Mouse (Mus musculus): ENCODE data around the gene Nat8l. TPM values are rescaled to one million over a fixed set of nuclear protein-coding genes. Genes with fewer than 3 reads are reported as not detected.

The Nat8l gene
- polyA plus RNA-seq, 1 experiment from 2014 or later, result 0.18 TPM

DNA sequence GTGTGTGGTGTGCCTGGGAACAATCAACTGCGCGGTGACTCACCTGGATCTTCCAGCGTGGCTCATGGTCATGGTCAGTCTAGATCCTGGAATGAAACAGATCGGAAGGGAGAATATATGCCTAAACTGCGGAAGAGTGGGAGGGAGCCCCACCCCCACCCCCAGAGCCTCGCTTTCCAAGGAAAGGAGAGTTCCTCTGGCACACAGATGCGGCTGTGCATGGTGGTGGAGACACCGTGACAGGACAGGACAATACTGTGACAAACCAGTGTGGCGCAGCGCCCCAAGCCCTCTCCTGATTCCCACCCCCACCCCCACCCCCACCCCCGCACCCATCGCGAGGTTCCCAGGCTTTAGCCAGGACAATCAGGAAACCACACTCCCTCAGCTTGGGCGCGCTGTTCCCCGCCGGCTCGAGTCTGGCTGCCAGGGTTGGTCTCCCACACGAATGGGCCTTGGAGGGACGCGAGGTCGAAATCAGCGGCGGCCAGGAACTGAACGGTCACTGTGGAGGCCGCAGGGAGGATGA is 13.0 kb upstream of the Nat8l start:
- Histone ChIP-seq H3K9me3 (ENCODE audit: control insufficient read depth, low read length) (no peaks in the 10 kb centered on the region), H3K27ac (ENCODE audit: low read depth, low read length) (0 out of 2 replicates have a peak overlapping the region, but pooled peaks have one; percentile 43), H3K27me3 (ENCODE audit: control insufficient read depth, insufficient read depth, low read length) (peaks cover 3% of the 10 kb centered on the region; the same call in 1 of the 2 replicates), H3K4me2 (replicated peaks; ENCODE audit: low read depth, low read length) (peak overlapping the region; percentile 94), H3K9ac (ENCODE audit: low read depth, low read length) (peak overlapping the region; percentile 74), H3K4me1 (ENCODE audit: control insufficient read depth, insufficient read depth, low read length) (0 out of 2 replicates have a peak, but pooled peaks cover 7% of the 10 kb centered on the region), H3K36me3 (ENCODE audit: control insufficient read depth, insufficient read depth, low read length) (no peaks in the 10 kb centered on the region), H3K4me3 (ENCODE audit: low read length) (peak overlapping the region; percentile 91)
- WGBS, result 3% methylated on average over 26 of the region's 26 CpGs
- ATAC-seq (ENCODE audit: low FRiP score, low TSS enrichment), result peak; percentile 37

DNA sequence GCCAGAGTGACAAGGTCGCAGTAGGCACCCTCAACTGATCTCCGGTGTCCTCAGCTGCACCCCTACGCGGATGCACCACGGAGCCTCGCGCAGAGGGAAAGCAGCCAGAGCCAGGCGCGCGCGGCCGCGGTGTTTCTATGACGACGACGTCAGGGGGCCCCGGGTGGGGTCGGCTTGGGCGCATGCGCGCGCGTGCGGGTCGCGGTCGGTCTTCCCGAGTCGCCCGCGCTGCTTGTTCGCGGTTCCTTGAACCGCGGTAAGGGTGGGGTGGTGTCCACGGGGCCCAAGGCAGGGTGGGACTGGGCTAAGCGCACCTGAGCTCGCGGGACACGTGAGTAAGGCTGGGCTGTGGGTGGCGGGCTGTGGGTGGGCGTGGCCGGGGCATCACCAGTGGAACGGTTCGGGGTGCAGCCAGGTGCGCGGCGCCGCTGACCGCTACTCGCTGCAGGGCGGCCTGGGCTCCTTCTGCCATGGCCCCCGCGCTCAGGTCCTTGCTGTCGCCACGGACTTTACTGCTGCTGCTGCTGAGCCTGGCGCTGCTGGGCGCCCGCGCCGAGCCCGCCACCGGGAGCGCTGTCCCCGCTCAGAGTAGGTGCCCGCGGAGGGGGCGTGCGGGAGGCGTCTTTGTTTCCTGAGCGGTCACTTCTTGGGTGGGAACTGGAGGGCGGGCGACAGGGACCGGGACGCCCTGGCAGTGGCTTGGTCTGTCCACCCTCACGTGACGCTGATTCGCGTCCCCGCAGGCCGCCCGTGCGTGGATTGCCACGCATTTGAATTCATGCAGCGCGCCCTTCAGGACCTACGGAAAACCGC is 12.3 kb upstream of the Nat8l start, which contains the start of gene Gm1673:
Gm1673 (plus strand) TSS at position 125 of the 813 bp plus-strand sequence.
- H3K4me2 ChIP-seq (replicated peaks; ENCODE audit: low read depth, low read length), result peak within 1 kb of the TSS; percentile 94
- 0 out of 2 replicates have a peak within 1 kb of the TSS, but pooled peaks have one; percentile 43 for H3K27ac ChIP-seq (ENCODE audit: low read depth, low read length)
- ATAC-seq (ENCODE audit: low FRiP score, low TSS enrichment), result peak; percentile 88
- no peaks in the 10 kb centered on the region for H3K9me3 ChIP-seq (ENCODE audit: control insufficient read depth, low read length)
- H3K4me1 ChIP-seq (ENCODE audit: control insufficient read depth, insufficient read depth, low read length), result 0 out of 2 replicates have a peak, but pooled peaks cover 7% of the 10 kb centered on the region
- H3K9ac ChIP-seq (ENCODE audit: low read depth, low read length), result peak within 1 kb of the TSS; percentile 74
- under 1% methylated on average over 79 of the region's 88 CpGs for WGBS
- peak within 1 kb of the TSS; percentile 91 for H3K4me3 ChIP-seq (ENCODE audit: low read length)
- peaks cover 3% of the 10 kb centered on the region; the same call in 1 of the 2 replicates for H3K27me3 ChIP-seq (ENCODE audit: control insufficient read depth, insufficient read depth, low read length)
- H3K36me3 ChIP-seq (ENCODE audit: control insufficient read depth, insufficient read depth, low read length), result no peaks in the 10 kb centered on the region

DNA sequence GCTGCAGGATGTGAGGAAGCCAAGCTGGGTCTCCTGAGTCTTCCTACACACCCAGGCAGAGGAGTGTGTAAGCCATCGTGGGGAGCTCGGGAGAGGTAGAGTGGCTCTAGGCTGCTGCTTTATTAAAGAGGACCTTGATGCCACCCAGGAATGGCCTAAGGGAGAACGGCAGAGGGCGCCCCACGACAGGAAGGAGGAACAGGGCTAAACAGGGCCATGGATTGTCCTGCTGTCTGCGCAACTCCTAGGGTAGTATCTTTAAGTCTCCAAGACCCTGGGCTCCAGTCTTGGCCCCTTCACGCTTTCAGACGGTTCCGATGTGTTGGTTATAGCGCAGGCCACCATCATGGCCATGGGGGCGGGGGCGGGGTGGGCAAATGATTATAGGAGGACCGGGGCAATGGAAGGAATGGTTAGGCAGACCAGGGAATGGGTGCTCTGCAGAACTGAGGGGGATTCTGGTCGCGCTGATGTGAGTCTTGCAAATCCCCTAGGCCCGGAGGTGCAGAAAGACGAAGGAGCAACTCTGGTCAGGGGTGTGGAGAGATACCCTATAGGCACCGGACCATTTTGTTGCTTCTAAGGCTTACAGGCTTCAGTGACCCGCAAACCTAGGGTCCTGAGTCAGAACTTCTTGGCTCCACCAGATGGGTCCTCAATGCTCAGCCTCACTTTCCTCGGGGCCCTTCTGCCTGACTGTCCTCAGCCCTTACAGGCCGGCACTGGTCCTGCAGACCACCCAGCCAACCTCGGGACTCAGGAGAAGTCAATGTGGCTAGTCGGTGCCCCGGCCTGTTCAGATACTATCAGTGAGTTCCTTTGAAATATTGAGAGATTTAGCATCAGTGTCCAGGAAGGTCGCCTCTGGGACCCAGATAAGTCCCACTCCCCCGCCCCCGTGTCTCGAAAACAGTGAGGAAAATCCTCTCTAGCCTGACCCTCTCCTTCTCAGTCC is 836 bp upstream of the Nat8l start:
- Histone ChIP-seq H3K4me1 (ENCODE audit: control insufficient read depth, insufficient read depth, low read length) (peaks cover 10% of the 10 kb centered on the region), H3K27me3 (ENCODE audit: control insufficient read depth, insufficient read depth, low read length) (peaks cover 54% of the 10 kb centered on the region), H3K27ac (ENCODE audit: low read depth, low read length) (no peak overlapping the region), H3K36me3 (ENCODE audit: control insufficient read depth, insufficient read depth, low read length) (no peaks in the 10 kb centered on the region), H3K9ac (ENCODE audit: low read depth, low read length) (no peak overlapping the region), H3K4me3 (ENCODE audit: low read length) (peak overlapping the region; percentile 62), H3K9me3 (ENCODE audit: control insufficient read depth, low read length) (peaks cover 2% of the 10 kb centered on the region; the same call in 1 of the 2 replicates), H3K4me2 (replicated peaks; ENCODE audit: low read depth, low read length) (peak overlapping the region; percentile 98)
- WGBS, result 36% methylated on average over 28 of the region's 28 CpGs
- ATAC-seq (ENCODE audit: low FRiP score, low TSS enrichment), result no peak

DNA sequence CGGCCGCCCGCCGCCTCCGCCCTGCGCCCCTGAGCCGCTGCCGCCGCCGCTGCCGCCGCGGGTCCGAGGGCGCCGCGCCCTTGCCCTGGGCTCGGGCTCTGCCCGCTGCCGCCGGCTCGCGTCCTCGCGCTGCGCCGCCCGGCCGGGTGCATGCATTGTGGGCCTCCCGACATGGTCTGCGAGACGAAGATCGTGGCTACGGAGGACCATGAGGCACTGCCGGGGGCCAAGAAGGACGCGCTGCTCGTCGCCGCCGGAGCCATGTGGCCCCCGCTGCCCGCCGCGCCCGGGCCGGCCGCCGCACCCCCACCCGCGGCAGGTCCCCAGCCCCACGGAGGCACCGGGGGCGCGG is 886 bp downstream of the Nat8l start:
- Histone ChIP-seq H3K4me1 (ENCODE audit: control insufficient read depth, insufficient read depth, low read length) (peaks cover 10% of the 10 kb centered on the region), H3K9ac (ENCODE audit: low read depth, low read length) (peak overlapping the region; percentile 25), H3K9me3 (ENCODE audit: control insufficient read depth, low read length) (peaks cover 2% of the 10 kb centered on the region; the same call in 1 of the 2 replicates), H3K4me3 (ENCODE audit: low read length) (peak overlapping the region; percentile 62), H3K27me3 (ENCODE audit: control insufficient read depth, insufficient read depth, low read length) (peaks cover 54% of the 10 kb centered on the region), H3K4me2 (replicated peaks; ENCODE audit: low read depth, low read length) (peak overlapping the region; percentile 98), H3K36me3 (ENCODE audit: control insufficient read depth, insufficient read depth, low read length) (no peaks in the 10 kb centered on the region), H3K27ac (ENCODE audit: low read depth, low read length) (no peak overlapping the region)
- under 1% methylated on average over 33 of the region's 55 CpGs for whole genome bisulfite sequencing
- peak; percentile 38 for ATAC-seq (ENCODE audit: low FRiP score, low TSS enrichment)

DNA sequence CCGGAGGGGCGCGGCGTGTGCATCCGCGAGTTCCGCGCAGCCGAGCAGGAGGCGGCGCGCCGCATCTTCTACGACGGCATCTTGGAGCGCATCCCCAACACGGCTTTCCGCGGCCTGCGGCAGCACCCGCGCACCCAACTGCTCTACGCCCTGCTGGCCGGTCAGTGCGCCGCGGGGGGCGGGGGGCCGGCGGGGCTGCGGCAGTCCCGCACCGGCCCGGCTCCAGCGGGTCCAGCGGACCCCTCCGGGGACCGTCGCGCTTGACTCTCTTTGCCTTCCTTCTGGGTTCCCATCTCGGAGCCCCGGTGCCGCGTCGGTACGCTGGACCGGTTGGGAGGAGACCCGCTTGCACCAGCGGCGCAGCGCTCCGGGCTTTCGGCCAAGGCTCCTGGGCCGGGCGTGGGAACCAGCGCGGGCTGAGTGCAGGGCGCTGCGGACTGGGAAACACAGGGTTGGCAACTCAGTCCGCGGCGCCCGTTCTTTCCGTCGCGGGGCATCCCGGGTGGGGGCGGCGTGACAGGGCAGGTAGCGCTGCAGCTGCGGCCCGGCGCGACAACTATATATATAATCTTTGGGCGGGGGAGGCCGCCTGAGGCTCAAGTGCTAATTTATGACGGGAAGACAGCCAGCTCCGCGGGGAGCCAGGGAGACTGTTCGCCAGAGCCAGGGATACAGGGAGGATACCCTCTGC is 1.4 kb downstream of the Nat8l start:
- WGBS, result under 1% methylated on average over 72 of the region's 80 CpGs
- no peaks in the 10 kb centered on the region for H3K36me3 ChIP-seq (ENCODE audit: control insufficient read depth, insufficient read depth, low read length)
- H3K9me3 ChIP-seq (ENCODE audit: control insufficient read depth, low read length), result peaks cover 2% of the 10 kb centered on the region; the same call in 1 of the 2 replicates
- H3K27me3 ChIP-seq (ENCODE audit: control insufficient read depth, insufficient read depth, low read length), result peaks cover 54% of the 10 kb centered on the region
- ATAC-seq (ENCODE audit: low FRiP score, low TSS enrichment), result peak; percentile 54
- peaks cover 10% of the 10 kb centered on the region for H3K4me1 ChIP-seq (ENCODE audit: control insufficient read depth, insufficient read depth, low read length)
- peak overlapping the region; percentile 62 for H3K4me3 ChIP-seq (ENCODE audit: low read length)
- peak overlapping the region; percentile 25; the same call in 1 of the 2 replicates for H3K9ac ChIP-seq (ENCODE audit: low read depth, low read length)
- H3K4me2 ChIP-seq (replicated peaks; ENCODE audit: low read depth, low read length), result peak overlapping the region; percentile 98
- no peak overlapping the region for H3K27ac ChIP-seq (ENCODE audit: low read depth, low read length)

DNA sequence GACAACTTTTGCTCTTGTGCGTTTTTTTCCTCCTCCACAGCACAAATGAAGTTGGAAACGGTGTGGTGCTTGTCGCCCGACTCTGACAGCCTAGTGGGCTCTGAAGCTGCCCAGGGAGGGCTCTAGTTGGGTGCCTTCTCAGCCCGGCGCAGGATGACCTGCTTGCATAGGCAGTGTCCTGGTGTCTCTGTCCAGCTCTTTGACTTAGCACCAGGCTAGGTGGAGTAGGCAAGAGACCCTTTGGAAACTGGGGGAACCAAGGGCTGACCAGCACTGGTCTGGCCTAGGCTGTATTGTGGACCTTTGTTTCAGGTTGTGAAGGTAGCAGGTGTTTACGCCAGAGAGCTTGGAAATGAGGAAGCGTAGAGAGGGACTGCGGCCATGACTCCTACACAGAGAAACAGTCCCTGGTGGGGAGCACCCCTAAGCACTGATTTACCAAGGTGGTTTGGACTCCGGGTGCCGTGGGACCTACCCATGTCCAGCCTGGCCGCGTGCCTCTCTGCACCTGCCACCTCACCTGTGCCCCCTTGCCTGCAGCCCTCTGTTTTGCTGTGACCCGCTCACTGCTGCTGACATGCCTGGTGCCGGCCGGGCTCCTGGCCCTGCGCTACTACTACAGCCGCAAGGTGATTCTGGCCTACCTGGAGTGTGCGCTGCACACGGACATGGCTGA is 2.2 kb downstream of the Nat8l start:
- peak overlapping the region; percentile 62 for H3K4me3 ChIP-seq (ENCODE audit: low read length)
- H3K4me2 ChIP-seq (replicated peaks; ENCODE audit: low read depth, low read length), result peak overlapping the region; percentile 98
- no peak for ATAC-seq (ENCODE audit: low FRiP score, low TSS enrichment)
- 75% methylated on average over 20 of the region's 20 CpGs for WGBS
- no peaks in the 10 kb centered on the region for H3K36me3 ChIP-seq (ENCODE audit: control insufficient read depth, insufficient read depth, low read length)
- peaks cover 54% of the 10 kb centered on the region for H3K27me3 ChIP-seq (ENCODE audit: control insufficient read depth, insufficient read depth, low read length)
- peak overlapping the region; percentile 25 for H3K9ac ChIP-seq (ENCODE audit: low read depth, low read length)
- H3K27ac ChIP-seq (ENCODE audit: low read depth, low read length), result no peak overlapping the region
- H3K4me1 ChIP-seq (ENCODE audit: control insufficient read depth, insufficient read depth, low read length), result peaks cover 10% of the 10 kb centered on the region
- peaks cover 2% of the 10 kb centered on the region; the same call in 1 of the 2 replicates for H3K9me3 ChIP-seq (ENCODE audit: control insufficient read depth, low read length)

DNA sequence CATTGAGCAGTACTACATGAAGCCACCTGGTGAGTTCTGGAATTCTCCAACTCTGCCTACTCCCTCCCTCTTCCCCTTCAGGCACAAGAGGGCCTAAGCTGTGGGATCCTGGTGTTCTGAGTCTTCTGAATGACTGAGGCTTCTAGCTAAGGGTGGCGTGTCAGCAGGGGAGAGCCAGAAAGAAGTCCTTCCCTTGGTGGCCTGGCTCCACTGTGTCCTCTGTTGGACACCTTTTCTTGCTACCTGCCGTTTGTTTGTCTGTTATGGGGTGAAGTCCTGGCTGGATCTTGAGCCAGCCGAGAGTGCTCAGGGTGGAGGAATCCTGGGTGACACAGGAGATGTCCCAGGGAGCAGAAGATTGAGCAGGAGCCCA is 2.7 kb downstream of the Nat8l start:
- Histone ChIP-seq H3K4me1 (ENCODE audit: control insufficient read depth, insufficient read depth, low read length) (peaks cover 10% of the 10 kb centered on the region), H3K4me2 (replicated peaks; ENCODE audit: low read depth, low read length) (no peak overlapping the region), H3K9me3 (ENCODE audit: control insufficient read depth, low read length) (peaks cover 2% of the 10 kb centered on the region; the same call in 1 of the 2 replicates), H3K4me3 (ENCODE audit: low read length) (no peak overlapping the region), H3K9ac (ENCODE audit: low read depth, low read length) (no peak overlapping the region; the same call in 1 of the 2 replicates), H3K27me3 (ENCODE audit: control insufficient read depth, insufficient read depth, low read length) (peaks cover 54% of the 10 kb centered on the region), H3K36me3 (ENCODE audit: control insufficient read depth, insufficient read depth, low read length) (no peaks in the 10 kb centered on the region), H3K27ac (ENCODE audit: low read depth, low read length) (no peak overlapping the region)
- ATAC-seq (ENCODE audit: low FRiP score, low TSS enrichment), result no peak
- 90% methylated on average over 3 of the region's 3 CpGs for WGBS

Measured in kidney, embryonic 14.5 days (tissue).